ENCODE assay signal across 8 mouse cellular contexts in the genomic region with DNA sequence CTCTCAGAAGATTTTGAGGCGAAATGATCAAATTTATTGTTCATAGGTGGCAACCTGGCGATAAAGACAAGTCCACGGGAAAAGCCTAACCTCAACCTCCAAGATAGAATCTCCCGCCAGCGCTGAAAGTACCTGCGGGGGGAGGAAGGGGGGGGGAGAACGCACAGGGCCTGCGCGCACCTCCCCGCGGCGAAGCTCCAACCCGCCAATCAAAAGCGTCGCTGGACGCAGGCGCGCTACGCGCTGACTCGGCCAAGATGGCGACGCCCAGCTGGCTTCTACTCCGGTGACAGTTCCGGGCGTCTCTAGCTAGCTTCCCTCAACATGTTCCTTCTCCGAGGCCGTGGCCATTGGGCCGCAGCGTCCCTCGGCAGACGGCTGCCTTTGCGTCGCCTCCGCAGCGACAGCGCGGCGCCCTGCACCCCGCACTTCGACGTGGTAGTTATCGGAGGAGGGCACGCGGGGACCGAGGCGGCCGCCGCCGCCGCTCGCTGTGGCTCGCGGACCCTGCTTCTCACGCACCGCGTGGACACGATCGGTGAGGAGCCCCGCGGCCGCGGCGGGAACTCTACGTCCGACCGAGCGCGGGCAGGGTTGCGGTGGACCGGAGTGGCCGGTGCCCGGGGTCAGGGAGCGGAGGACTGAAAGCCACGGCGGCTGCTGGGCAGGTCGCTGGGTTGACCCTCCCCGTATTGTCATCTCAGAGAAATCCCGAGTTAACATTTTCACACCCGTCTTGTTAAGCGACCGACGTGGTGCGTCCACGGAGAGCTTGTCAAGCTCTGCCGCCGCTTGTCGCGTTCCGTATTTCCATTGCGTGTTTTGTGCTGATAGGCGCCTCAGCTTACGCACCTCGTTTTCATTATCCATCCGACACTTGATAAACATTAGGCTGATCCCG. TPM values are rescaled to one million over a fixed set of nuclear protein-coding genes. Genes with fewer than 3 reads are reported as not detected.
DNase-seq lines count a peak whose midpoint lies in the region; ATAC-seq and TF ChIP-seq lines count a peak whose summit lies in the region.

A gene (plus strand): TSS at position 236 of the 901 bp plus-strand sequence.
A gene (minus strand): TSS at position 814 of the 901 bp plus-strand sequence.

- H3K4me3 ChIP-seq in hindbrain, embryonic 15.5 days = peak within 1 kb of the TSS; percentile 82

- peak within 1 kb of the TSS; percentile 83 for H3K9ac ChIP-seq in hindbrain, embryonic 15.5 days

- peak; percentile 87 for ATAC-seq in Patski
- ATAC-seq in hindbrain, embryonic 15.5 days (ENCODE audit: low FRiP score, low read depth) = peak; percentile 95

- WGBS in hindbrain, embryonic 15.5 days = under 1% methylated on average over 96 of the region's 96 CpGs

- POLR2A ChIA-PET in Patski (lab: Charles Lee) = interaction anchor here (1.9 kb wide), 1 partner anchor 33 kb away, joined by 7 read pairs; no protein-coding TSS in a partner anchor

- H3K36me3 ChIP-seq in hindbrain, embryonic 15.5 days = peaks cover 12% of the 10 kb centered on the region

- H3K9me3 ChIP-seq in hindbrain, embryonic 15.5 days = no peaks in the 10 kb centered on the region

- peaks cover 10% of the 10 kb centered on the region for H3K4me1 ChIP-seq in hindbrain, embryonic 15.5 days (replicated peaks)

- TF ChIP-seq CTCF in Patski (IDR thresholded peaks at IDR 0.05) = no peak

- DNase-seq in Patski (ENCODE audit: low read depth, low spot score) = peak; percentile 46
- peak; percentile 93 to 94 for DNase-seq in cerebellum, postnatal 14 days
- peak; percentile 63 to 80 for DNase-seq in frontal cortex, postnatal 25 days (ENCODE audit: low spot score in 2 of 2)
- peak; percentile 68 for DNase-seq in left cerebral cortex, adult 11 months (ENCODE audit: low spot score)
- peak; percentile 92 to 93 for DNase-seq in lung, postnatal 4 days
- peak; percentile 91 for DNase-seq in retina, postnatal 7 days (ENCODE audit: low read depth, low spot score)
- DNase-seq in urinary bladder, adult 2 months (ENCODE audit: low spot score) = peak; percentile 86

- CTCF ChIA-PET in Patski (lab: Charles Lee) = no interaction called here

- no peaks in the 10 kb centered on the region for H3K27me3 ChIP-seq in Patski
- peaks cover 28% of the 10 kb centered on the region for H3K27me3 ChIP-seq in hindbrain, embryonic 15.5 days

- H3K4me2 ChIP-seq in hindbrain, embryonic 15.5 days = peak within 1 kb of the TSS; percentile 57

- in situ Hi-C loops in Patski (cut with MboI; ENCODE audit: low pct_unique_long_range_greater_than_20kb) = no loop called here

- H3K27ac ChIP-seq in hindbrain, embryonic 15.5 days (replicated peaks) = peak within 1 kb of the TSS; percentile 92

RNA-seq across cellular contexts. Expression of the first gene that starts in this region (rescaled TPM):
- 23.8 TPM for polyA plus RNA-seq in Patski (2021)
- polyA plus RNA-seq in hindbrain, embryonic 15.5 days (2015; fragmentation: Nextera tagmentation; extraction: Ambion mirVana) = 28.6 and 30.5 TPM in 2 replicates
- 17.4 and 18.6 TPM in 2 replicates for polyA plus RNA-seq in urinary bladder, adult 2 months (2012; rRNA removed)

RNA-seq across cellular contexts. Expression of the second gene that starts in this region (rescaled TPM):
- not detected for polyA plus RNA-seq in Patski (2021)
- 1.9 and 2.9 TPM in 2 replicates for polyA plus RNA-seq in hindbrain, embryonic 15.5 days (2015; fragmentation: Nextera tagmentation; extraction: Ambion mirVana)
- 0.15 TPM in 1 of 2 replicates, not detected in the other for polyA plus RNA-seq in urinary bladder, adult 2 months (2012; rRNA removed)

Comparison
In these comparisons a context has a peak if more than half of its experiments do, and no peak if none do; other contexts are left out.
1. Peak in every context shown above with its lines: DNase-seq, ATAC-seq, H3K4me3 ChIP-seq and H3K27ac ChIP-seq.